Mouse (Mus musculus): ENCODE data around the gene Ubxn10.

DNA sequence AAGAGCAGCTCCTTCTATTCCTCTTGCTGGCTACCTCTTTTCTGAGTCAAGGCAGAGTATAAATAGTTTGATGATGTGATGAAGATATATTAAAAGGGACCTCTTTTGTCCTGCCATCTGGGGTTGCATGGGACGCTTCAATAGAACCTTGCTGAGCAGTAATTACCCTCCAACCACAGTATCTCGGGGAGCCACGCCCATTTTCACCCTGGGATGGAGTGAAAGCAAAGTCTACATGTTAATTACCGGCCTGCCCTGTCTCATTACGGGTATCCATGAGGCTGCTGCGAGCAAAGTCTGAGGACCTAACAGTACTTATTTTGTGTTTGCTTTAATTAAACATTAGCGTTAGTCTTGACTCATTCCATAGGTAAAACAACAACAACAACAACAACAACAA lies 40.2 kb downstream of the Ubxn10 start:
- TF ChIP-seq GATA1 (IDR thresholded peaks at IDR 0.05; ENCODE audit: borderline replicate concordance, low read length) (no peak), FLI1 (IDR thresholded peaks at IDR 0.05; ENCODE audit: low read length) (no peak)
